Mouse (Mus musculus): ENCODE results near the gene Catsper4.
"Not testable (repeated sequence)": the region's sequence is repeated elsewhere in the genome, so short reads cannot be mapped to it uniquely, and the experiment has no call there.

Gene Catsper4

DNA sequence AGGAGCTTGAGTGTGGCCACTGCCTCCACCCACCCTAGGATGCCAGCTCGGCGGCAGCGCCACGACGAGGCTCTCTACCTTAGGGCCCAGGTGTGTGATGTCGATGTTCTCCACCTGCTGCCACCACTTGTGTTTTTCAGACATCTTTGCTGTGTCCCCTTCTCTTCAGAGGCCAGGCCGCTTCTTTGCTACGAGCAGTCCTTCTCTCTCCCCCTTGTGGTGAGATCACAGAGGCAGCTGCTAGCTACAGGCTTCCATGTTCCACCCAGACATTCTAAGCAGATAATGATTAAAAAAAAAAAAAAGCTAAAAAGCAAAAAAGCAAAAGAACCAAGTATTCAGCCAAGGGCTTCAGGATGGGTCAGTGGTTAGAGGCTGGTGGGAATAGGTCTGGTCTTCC lies at the start of gene Catsper4:
Gene Catsper4 (minus strand): TSS at position 190 of the 400 bp plus-strand sequence.
- DNase-seq (ENCODE audit: low read depth) = peak; percentile 40

GRCm38 (mm10) chr4:134273417-134274345 lies 46.5 kb upstream of the Catsper4 start:
- DNase-seq (ENCODE audit: low read depth) = no peak

DNA sequence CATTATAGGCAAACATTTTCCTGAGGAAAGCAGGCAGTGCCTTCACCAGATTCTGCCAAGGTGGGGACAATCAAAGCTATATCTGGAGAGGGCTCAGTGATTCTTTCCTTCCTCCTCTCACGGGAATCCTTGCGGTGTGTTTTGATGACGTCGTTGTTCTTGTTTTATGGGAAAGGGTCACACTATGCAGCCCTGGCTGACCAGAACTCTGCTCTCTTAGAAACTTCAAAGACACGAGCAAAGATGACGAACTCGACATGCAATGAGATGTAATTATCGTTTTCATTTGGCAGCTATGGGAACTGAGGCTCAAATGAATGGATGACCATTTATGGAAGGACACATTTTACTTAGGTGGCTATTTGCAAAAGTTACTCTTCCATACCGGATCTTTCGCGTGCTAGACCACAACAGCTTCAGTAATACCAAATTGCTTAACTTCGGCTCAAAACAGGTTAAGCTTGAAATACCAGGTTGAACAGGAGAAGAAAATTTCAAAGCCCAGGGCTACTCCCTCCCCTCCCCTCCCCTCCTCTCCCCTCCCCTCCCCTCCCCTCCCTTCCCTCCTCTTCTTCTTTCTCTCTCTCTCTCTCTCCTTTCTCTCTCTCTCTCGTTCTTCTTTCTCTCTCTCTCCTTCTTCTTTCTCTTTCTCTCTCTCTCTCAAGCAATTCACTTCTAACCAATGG lies 45.7 kb upstream of the Catsper4 start:
- DNase-seq (ENCODE audit: low read depth) = no peak

DNA sequence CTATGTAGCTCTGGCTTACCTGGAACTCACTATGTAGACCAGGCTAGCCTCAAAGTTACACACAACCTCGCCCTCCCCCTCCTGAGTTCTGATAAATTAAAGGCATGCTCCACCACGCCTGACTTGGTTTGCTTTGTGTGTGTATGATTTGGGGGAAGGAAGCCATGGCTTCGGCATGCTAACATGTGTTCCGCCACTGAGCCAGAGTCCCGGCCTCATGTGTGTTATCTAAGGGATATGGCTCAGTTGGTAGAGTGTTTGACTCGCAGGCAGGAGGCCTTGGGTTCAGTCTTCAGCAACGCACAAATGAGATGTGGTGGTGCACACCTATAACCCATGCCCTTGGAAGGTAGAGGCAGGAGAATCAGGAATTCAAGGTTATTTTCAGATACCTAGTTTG lies 44.8 kb upstream of the Catsper4 start:
- no peak for DNase-seq (ENCODE audit: low read depth)

DNA sequence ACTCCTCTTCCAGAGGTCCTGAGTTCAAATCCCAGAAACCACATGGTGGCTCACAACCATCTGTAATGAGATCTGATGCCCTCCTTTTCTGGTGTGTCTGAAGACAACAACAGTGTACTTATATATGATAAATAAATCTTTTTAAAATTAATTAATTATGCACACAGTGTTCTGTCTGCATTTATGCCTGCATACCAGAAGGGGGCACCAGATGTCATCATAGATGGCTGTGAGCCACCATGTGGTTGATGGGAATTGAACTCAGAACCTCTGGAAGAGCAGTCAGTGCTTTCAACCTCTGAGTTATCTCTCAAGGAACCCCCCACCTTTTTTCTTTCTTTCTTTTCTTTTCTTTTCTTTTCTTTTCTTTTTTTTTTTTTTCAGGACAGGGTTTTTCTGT lies 42.4 kb upstream of the Catsper4 start:
- DNase-seq (ENCODE audit: low read depth) = not testable (repeated sequence)

DNA sequence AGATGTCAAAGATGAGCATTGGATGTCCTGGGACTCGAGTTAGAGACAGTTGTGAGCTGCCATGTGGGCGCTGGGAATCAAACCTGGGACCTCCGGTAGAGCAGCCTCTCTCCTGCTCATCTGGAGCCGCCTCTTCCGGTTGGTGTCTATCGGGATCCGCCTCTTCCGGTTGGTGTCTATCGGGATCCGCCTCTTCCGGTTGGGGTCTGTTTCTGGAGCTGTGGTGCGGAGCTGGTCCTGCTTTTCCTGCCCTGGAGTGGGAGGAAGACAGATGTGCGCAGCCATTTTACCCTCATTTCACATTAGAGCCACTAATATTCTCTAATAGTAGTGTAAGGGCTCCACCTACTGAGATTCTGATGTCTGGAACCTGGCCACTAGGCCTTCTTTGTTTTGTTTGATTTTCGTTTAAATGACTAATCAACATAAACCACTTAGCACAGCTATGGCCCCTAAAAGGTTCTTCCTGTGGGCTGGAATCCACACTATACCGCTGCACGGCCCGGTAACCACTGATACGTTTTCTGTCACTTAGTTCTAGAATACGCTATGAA lies 41.0 kb upstream of the Catsper4 start:
- DNase-seq (ENCODE audit: low read depth) = no peak

GRCm38 (mm10) chr4:134265860-134266585 lies 38.8 kb upstream of the Catsper4 start:
- DNase-seq (ENCODE audit: low read depth) = no peak

GRCm38 (mm10) chr4:134263191-134263590 lies 36.0 kb upstream of the Catsper4 start:
- DNase-seq (ENCODE audit: low read depth) = no peak

GRCm38 (mm10) chr4:134258354-134258753 lies 31.2 kb upstream of the Catsper4 start:
- no peak for DNase-seq (ENCODE audit: low read depth)

GRCm38 (mm10) chr4:134257198-134258009 lies 30.2 kb upstream of the Catsper4 start:
- no peak for DNase-seq (ENCODE audit: low read depth)

DNA sequence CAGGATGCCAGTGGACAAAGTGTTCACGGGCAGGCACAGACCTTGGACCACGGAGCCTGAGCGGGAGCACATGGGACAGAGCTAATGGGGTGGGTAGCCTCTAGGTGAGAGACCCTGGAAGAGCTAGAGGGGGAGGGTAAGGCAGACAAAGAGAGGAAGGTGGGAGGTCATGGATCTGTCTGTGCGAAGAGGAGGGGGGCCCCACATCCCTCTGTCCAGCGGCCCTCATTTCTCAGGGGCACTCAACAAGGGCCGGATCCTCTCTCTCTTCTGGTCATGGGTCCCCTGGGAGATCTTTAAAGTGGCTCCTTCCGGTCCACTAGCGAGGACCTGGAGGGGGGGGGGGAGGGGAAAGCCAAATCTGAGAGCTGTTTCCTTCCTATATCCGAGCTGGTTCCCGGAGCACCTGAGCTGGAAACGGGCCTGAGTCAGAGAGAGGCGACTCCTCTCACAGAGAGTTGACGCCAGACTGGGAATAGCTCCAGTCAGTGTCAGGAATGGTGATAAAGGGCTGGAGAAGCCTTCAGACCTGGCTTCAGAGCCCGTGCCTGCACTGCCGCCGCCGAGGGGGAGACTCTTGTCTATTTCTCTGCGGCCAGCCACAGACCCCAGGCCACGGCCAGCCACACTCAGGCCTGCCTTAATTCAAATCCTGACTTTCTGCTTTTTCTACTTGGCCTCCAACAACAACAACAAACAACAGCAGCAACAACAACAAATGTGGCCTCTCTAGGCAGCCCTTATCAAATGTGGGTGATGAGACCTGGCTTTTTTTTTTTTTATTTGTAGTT lies 29.4 kb upstream of the Catsper4 start:
- DNase-seq (ENCODE audit: low read depth) = no peak

- DNase-seq (ENCODE audit: low read depth) = no peak
Observed at GRCm38 (mm10) chr4:134255854-134256253, 28.7 kb upstream of the Catsper4 start.

GRCm38 (mm10) chr4:134254835-134255234 lies 27.7 kb upstream of the Catsper4 start:
- no peak for DNase-seq (ENCODE audit: low read depth)

- DNase-seq (ENCODE audit: low read depth) = no peak
Observed at GRCm38 (mm10) chr4:134253722-134254324, 26.6 kb upstream of the Catsper4 start, which contains the start of gene Grrp1. TSS of gene Grrp1 (minus strand) at chr4:134254106.

GRCm38 (mm10) chr4:134252911-134253721 lies 25.9 kb upstream of the Catsper4 start:
- no peak for DNase-seq (ENCODE audit: low read depth)

- no peak for DNase-seq (ENCODE audit: low read depth)
Observed at GRCm38 (mm10) chr4:134252131-134252910, 25.1 kb upstream of the Catsper4 start.

DNA sequence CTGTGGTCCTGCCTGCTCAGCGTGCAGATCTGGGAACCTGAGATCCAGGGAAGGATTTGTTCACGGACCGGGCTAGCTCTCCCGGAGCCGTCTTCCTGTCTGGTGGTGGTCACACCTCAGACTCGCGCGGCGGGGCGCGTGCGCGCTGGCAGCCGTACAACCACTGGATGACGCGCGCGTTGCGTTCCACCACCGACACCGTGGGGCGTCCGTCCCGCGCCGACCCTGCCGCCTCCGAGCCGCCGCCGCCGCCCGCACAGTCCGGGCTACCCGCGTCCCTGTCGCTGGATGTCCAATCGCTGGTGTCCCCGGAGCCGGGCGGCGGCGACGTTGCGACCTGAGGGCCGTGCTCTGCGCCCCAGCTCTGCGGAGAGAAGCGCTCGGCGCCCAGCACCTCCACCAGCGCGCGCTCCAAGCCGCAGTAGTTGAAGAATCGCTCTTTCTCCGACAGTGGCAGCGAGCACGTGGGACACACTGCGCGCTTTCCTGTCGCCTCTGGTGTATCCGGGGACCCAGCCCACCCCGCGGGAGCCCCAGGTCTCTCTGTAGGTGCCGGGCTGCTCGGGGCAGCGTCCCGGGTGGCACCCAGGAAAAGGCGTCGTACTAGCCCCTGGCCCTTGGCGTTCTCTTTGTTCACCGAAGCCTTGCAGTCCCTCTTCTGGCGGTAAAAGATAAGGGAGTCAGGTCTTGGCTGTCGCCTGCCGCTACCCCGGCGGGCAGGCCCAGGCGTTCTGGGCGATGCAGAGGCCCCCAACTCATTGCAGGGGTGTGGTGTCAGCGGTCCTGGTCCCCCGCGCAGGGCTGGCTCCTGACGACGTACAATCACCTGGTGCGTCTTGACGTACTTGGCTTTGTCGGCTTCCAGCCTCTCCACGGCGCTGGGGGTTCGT lies 24.3 kb upstream of the Catsper4 start:
- no peak for DNase-seq (ENCODE audit: low read depth)
